Comparison of ENCODE assay signal across 28 mouse cellular contexts in the genomic region with DNA sequence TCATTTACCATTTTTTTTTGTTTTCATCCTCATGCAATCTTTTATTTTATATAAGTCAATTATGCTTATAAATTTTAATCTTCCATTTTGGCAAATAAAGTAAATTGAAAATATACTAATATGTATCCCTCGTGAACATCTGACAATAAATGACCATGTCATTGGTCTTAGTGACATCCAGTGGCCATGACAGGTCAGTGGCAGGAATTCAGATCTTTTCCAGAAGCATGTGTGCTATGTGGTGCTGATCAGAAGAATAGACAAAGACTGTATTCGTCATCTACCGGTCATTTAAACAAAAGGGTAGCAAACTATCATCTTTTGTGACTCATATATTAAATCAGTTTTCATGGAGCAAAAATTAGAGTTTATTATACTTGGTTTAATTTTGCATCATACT.
DNase-seq lines count a peak whose midpoint lies in the region; ATAC-seq and TF ChIP-seq lines count a peak whose summit lies in the region.
"Had no signal": no experiment of that assay in that cellular context is flagged by ENCODE, and none has a peak within 500 bp of the region (broad histone marks: within the 10 kb centered on the region; RNA-seq: fewer than 3 reads in every experiment).

No protein-coding gene starts in this region.

- H3K4me3 ChIP-seq in heart, adult 2 months: no peak overlapping the region
- H3K4me3 ChIP-seq in heart, embryonic 11.5 days (ENCODE audit: low read depth, low read length): no peak overlapping the region
- no peak overlapping the region for H3K4me3 ChIP-seq in layer of hippocampus, adult 2 months
- H3K4me3 ChIP-seq in midbrain, postnatal 0 days (ENCODE audit: low read depth, low read length): no peak overlapping the region
- no peak overlapping the region for H3K4me3 ChIP-seq in midbrain, embryonic 13.5 days (replicated peaks)
- no peak overlapping the region for H3K4me3 ChIP-seq in stomach, postnatal 0 days (ENCODE audit: low read depth, low read length)
- H3K4me3 ChIP-seq in neural tube, embryonic 15.5 days (replicated peaks): no peak overlapping the region
- H3K4me3 ChIP-seq: embryonic facial prominence, embryonic 10.5 days; embryonic facial prominence, embryonic 13.5 days; erythroblast, embryonic 14.5 days; forebrain, embryonic 12.5 days; forebrain, embryonic 15.5 days; heart, embryonic 10.5 days; heart, embryonic 15.5 days; hindbrain, embryonic 15.5 days; intestine, embryonic 15.5 days had no signal

- intact Hi-C loops in heart, adult 2 months (cut with DNase I): no loop called here

- H3K9ac ChIP-seq in heart, adult 2 months (ENCODE audit: low read depth, low read length): no peak overlapping the region
- H3K9ac ChIP-seq in heart, embryonic 11.5 days (ENCODE audit: low read depth, low read length): no peak overlapping the region
- H3K9ac ChIP-seq in midbrain, postnatal 0 days (replicated peaks; ENCODE audit: low read length, poor library complexity, severe bottlenecking): no peak overlapping the region
- H3K9ac ChIP-seq in midbrain, embryonic 13.5 days (replicated peaks): no peak overlapping the region
- no peak overlapping the region for H3K9ac ChIP-seq in stomach, postnatal 0 days (ENCODE audit: low read length)
- H3K9ac ChIP-seq in neural tube, embryonic 15.5 days (replicated peaks): no peak overlapping the region
- H3K9ac ChIP-seq: embryonic facial prominence, embryonic 13.5 days; forebrain, embryonic 12.5 days; forebrain, embryonic 15.5 days; heart, embryonic 15.5 days; hindbrain, embryonic 15.5 days; intestine, embryonic 15.5 days had no signal

- no peaks in the 10 kb centered on the region for H3K36me3 ChIP-seq in heart, adult 2 months (ENCODE audit: control insufficient read depth, insufficient read depth, low read length)
- H3K36me3 ChIP-seq in heart, embryonic 11.5 days (ENCODE audit: control insufficient read depth, insufficient read depth, low read length): no peaks in the 10 kb centered on the region
- H3K36me3 ChIP-seq in midbrain, postnatal 0 days (ENCODE audit: insufficient read depth, low read length): no peaks in the 10 kb centered on the region
- no peaks in the 10 kb centered on the region for H3K36me3 ChIP-seq in midbrain, embryonic 13.5 days
- H3K36me3 ChIP-seq in stomach, postnatal 0 days (ENCODE audit: control insufficient read depth, insufficient read depth, low read length): no peaks in the 10 kb centered on the region
- no peaks in the 10 kb centered on the region for H3K36me3 ChIP-seq in neural tube, embryonic 15.5 days
- H3K36me3 ChIP-seq: embryonic facial prominence, embryonic 10.5 days; embryonic facial prominence, embryonic 13.5 days; forebrain, embryonic 12.5 days; forebrain, embryonic 15.5 days; heart, embryonic 10.5 days; heart, embryonic 15.5 days; hindbrain, embryonic 15.5 days; intestine, embryonic 15.5 days had no signal

- TF ChIP-seq CTCF in heart, adult 2 months (IDR thresholded peaks at IDR 0.05): peak; percentile 28
- peak; percentile 28 for TF ChIP-seq CTCF in layer of hippocampus, adult 2 months (conservative IDR thresholded peaks at IDR 0.05)
- peak; percentile 52 for TF ChIP-seq CTCF in midbrain, postnatal 0 days (IDR thresholded peaks at IDR 0.05)
- TF ChIP-seq CTCF in stomach, postnatal 0 days (IDR thresholded peaks at IDR 0.05; ENCODE audit: low read depth): 0 out of 2 replicates have a peak, but pooled peaks have one; percentile 16

- no peak for DNase-seq in heart, adult 2 months
- no peak for DNase-seq in layer of hippocampus, adult 2 months (ENCODE audit: low spot score in 2 of 2)
- no peak for DNase-seq in layer of hippocampus, adult 9-10 months (ENCODE audit: low spot score)
- peak; percentile 27 for DNase-seq in midbrain, postnatal 0 days (ENCODE audit: low spot score)
- no peak for DNase-seq in stomach, postnatal 0 days (ENCODE audit: low spot score)
- DNase-seq: adrenal gland, postnatal 10 days; adrenal gland, postnatal 36 days; B cell, adult 2 months; cerebellum, adult 18-20 months; cerebellum, adult 9-10 months; cerebellum, postnatal 36 days; embryo, embryonic 11 days; gastrocnemius, postnatal 25 days; heart, adult 18-20 months; heart, postnatal 14 days; heart, postnatal 4 days had no signal

- H3K4me2 ChIP-seq in heart, embryonic 11.5 days: no peak overlapping the region
- no peak overlapping the region for H3K4me2 ChIP-seq in midbrain, postnatal 0 days (ENCODE audit: low read depth, low read length, poor library complexity, severe bottlenecking)
- H3K4me2 ChIP-seq in midbrain, embryonic 13.5 days (replicated peaks): no peak overlapping the region
- H3K4me2 ChIP-seq in stomach, postnatal 0 days (replicated peaks; ENCODE audit: low read depth): no peak overlapping the region
- H3K4me2 ChIP-seq in neural tube, embryonic 15.5 days: no peak overlapping the region
- H3K4me2 ChIP-seq: embryonic facial prominence, embryonic 13.5 days; forebrain, embryonic 12.5 days; forebrain, embryonic 15.5 days; heart, embryonic 15.5 days; hindbrain, embryonic 15.5 days; intestine, embryonic 15.5 days had no signal

- no peak for ATAC-seq in heart, embryonic 11.5 days (replicated peaks; ENCODE audit: insufficient number of reproducible peaks, low FRiP score, low TSS enrichment)
- ATAC-seq in midbrain, postnatal 0 days (ENCODE audit: low FRiP score): no peak
- no peak for ATAC-seq in midbrain, embryonic 13.5 days
- ATAC-seq in stomach, postnatal 0 days (ENCODE audit: low FRiP score, low TSS enrichment): no peak
- no peak for ATAC-seq in neural tube, embryonic 15.5 days (ENCODE audit: low FRiP score)
- ATAC-seq: forebrain, embryonic 15.5 days; intestine, embryonic 15.5 days had no signal

- no peaks in the 10 kb centered on the region for H3K79me2 ChIP-seq in heart, adult 2 months (replicated peaks; ENCODE audit: control insufficient read depth, insufficient read depth, low read length)

- TF ChIP-seq EP300 in heart, adult 2 months (IDR thresholded peaks at IDR 0.05; ENCODE audit: insufficient read depth, low read depth, low read length): no peak
- no peak for TF ChIP-seq EP300 in stomach, postnatal 0 days (optimal IDR thresholded peaks at IDR 0.05)

- no peaks in the 10 kb centered on the region for H3K27me3 ChIP-seq in heart, adult 2 months (ENCODE audit: control insufficient read depth, insufficient read depth, low read length)
- H3K27me3 ChIP-seq in heart, embryonic 11.5 days (ENCODE audit: control insufficient read depth, insufficient read depth, low read length): no peaks in the 10 kb centered on the region
- H3K27me3 ChIP-seq in midbrain, postnatal 0 days (ENCODE audit: insufficient read depth, low read length): no peaks in the 10 kb centered on the region
- no peaks in the 10 kb centered on the region for H3K27me3 ChIP-seq in midbrain, embryonic 13.5 days
- no peaks in the 10 kb centered on the region for H3K27me3 ChIP-seq in stomach, postnatal 0 days (ENCODE audit: control insufficient read depth, insufficient read depth, low read length)
- no peaks in the 10 kb centered on the region for H3K27me3 ChIP-seq in neural tube, embryonic 15.5 days (replicated peaks)
- H3K27me3 ChIP-seq: embryonic facial prominence, embryonic 13.5 days; forebrain, embryonic 12.5 days; forebrain, embryonic 15.5 days; heart, embryonic 15.5 days; hindbrain, embryonic 15.5 days; intestine, embryonic 15.5 days had no signal

- 62% methylated on average over 3 of the region's 3 CpGs for WGBS in heart, adult 2 months
- 79% methylated on average over 3 of the region's 3 CpGs for WGBS in heart, embryonic 11.5 days (ENCODE audit: insufficient replicate concordance)
- 84% methylated on average over 3 of the region's 3 CpGs for WGBS in midbrain, postnatal 0 days
- 83% methylated on average over 3 of the region's 3 CpGs for WGBS in midbrain, embryonic 13.5 days
- 73% methylated on average over 3 of the region's 3 CpGs for WGBS in stomach, postnatal 0 days
- 85% methylated on average over 3 of the region's 3 CpGs for WGBS in neural tube, embryonic 15.5 days

- no peaks in the 10 kb centered on the region for H3K9me3 ChIP-seq in heart, embryonic 11.5 days (replicated peaks; ENCODE audit: control insufficient read depth, low read length)
- no peaks in the 10 kb centered on the region for H3K9me3 ChIP-seq in midbrain, postnatal 0 days (ENCODE audit: low read length)
- H3K9me3 ChIP-seq in midbrain, embryonic 13.5 days: no peaks in the 10 kb centered on the region
- H3K9me3 ChIP-seq in stomach, postnatal 0 days (ENCODE audit: control insufficient read depth, low read length): no peaks in the 10 kb centered on the region
- H3K9me3 ChIP-seq in neural tube, embryonic 15.5 days (replicated peaks): no peaks in the 10 kb centered on the region
- H3K9me3 ChIP-seq: embryonic facial prominence, embryonic 10.5 days; embryonic facial prominence, embryonic 13.5 days; forebrain, embryonic 12.5 days; forebrain, embryonic 15.5 days; heart, embryonic 10.5 days; heart, embryonic 15.5 days; hindbrain, embryonic 15.5 days; intestine, embryonic 15.5 days had no signal

- H3K27ac ChIP-seq in heart, adult 2 months: no peak overlapping the region
- no peak overlapping the region for H3K27ac ChIP-seq in heart, embryonic 11.5 days (ENCODE audit: low read depth, low read length)
- H3K27ac ChIP-seq in layer of hippocampus, adult 2 months: no peak overlapping the region
- no peak overlapping the region for H3K27ac ChIP-seq in midbrain, postnatal 0 days (ENCODE audit: low read depth, low read length)
- H3K27ac ChIP-seq in midbrain, embryonic 13.5 days: no peak overlapping the region
- no peak overlapping the region for H3K27ac ChIP-seq in stomach, postnatal 0 days (replicated peaks)
- H3K27ac ChIP-seq in neural tube, embryonic 15.5 days (replicated peaks): no peak overlapping the region
- H3K27ac ChIP-seq: embryonic facial prominence, embryonic 10.5 days; embryonic facial prominence, embryonic 13.5 days; forebrain, embryonic 12.5 days; forebrain, embryonic 15.5 days; heart, embryonic 10.5 days; heart, embryonic 15.5 days; hindbrain, embryonic 15.5 days; intestine, embryonic 15.5 days had no signal

- TF ChIP-seq POLR2A in heart, adult 2 months (IDR thresholded peaks at IDR 0.05; ENCODE audit: insufficient read depth, low read depth, low read length): no peak

- H3K4me1 ChIP-seq in heart, adult 2 months (ENCODE audit: control insufficient read depth, insufficient read depth, low read length): no peaks in the 10 kb centered on the region
- H3K4me1 ChIP-seq in heart, embryonic 11.5 days (ENCODE audit: control insufficient read depth, insufficient read depth, low read length): no peaks in the 10 kb centered on the region
- no peaks in the 10 kb centered on the region for H3K4me1 ChIP-seq in midbrain, postnatal 0 days (ENCODE audit: insufficient read depth, low read length)
- H3K4me1 ChIP-seq in midbrain, embryonic 13.5 days (replicated peaks): no peaks in the 10 kb centered on the region
- H3K4me1 ChIP-seq in stomach, postnatal 0 days (replicated peaks; ENCODE audit: control insufficient read depth, insufficient read depth): no peaks in the 10 kb centered on the region
- H3K4me1 ChIP-seq in neural tube, embryonic 15.5 days: no peaks in the 10 kb centered on the region
- H3K4me1 ChIP-seq: embryonic facial prominence, embryonic 10.5 days; embryonic facial prominence, embryonic 13.5 days; forebrain, embryonic 12.5 days; heart, embryonic 10.5 days; heart, embryonic 15.5 days; hindbrain, embryonic 15.5 days; intestine, embryonic 15.5 days had no signal
